Comparison of ENCODE assay signal across 9 mouse cellular contexts in the genomic region with DNA sequence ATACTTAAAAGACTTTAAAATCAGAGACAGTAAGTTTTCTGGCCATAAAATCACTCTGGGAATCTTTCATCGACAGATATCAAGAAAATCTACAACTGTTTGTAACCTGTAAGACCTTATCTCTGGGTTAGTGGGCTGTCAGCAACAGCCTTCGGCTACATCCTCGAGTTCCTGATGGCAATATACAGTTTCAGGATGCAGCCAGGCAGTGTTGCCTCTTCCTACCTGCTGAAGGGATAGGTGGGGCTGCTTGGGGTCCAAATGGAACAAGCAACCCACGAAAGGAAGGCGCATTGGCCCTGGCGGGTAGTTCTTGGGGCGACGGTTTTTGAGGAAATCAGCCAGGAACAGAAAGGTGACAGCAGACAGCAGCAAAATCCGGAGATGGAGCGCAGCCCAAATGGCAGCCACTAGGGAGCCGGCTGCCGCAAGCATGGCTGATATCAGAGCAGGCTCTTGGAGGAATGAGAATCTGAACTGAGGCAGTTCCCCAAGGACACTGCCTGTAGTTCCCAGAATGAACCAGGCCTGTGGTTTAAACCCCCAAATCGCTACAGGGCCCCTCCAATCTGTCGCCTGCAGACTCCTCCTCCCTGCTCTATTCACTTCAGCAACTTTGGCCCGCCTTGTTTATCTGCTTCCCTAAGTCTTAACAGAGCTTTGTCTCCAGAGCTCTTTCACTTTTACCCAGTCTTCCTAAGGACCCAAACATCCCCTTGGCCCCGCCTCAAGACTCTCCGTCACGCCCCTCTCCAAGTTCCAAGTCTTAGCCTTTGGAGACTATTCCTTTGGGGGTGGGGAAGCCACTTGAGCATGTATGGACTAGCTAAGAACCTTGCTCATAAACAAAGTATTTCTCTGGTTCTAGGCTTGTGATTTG. TPM values are rescaled to one million over a fixed set of nuclear protein-coding genes. Genes with fewer than 3 reads are reported as not detected.
DNase-seq lines count a peak whose midpoint lies in the region; ATAC-seq lines count a peak whose summit lies in the region.
"Had no signal": no experiment of that assay in that cellular context is flagged by ENCODE, and none has a peak within 500 bp of the region (broad histone marks: within the 10 kb centered on the region; RNA-seq: fewer than 3 reads in every experiment).

A gene (minus strand): TSS at position 668 of the 880 bp plus-strand sequence.

- peak within 1 kb of the TSS; percentile 63 for H3K9ac ChIP-seq in hindbrain, embryonic 13.5 days

- WGBS in hindbrain, embryonic 13.5 days = 12% methylated on average over 18 of the region's 18 CpGs

- H3K9me3 ChIP-seq in hindbrain, embryonic 13.5 days = no peaks in the 10 kb centered on the region

- H3K4me1 ChIP-seq in hindbrain, embryonic 13.5 days (replicated peaks) = peaks cover 8% of the 10 kb centered on the region

- H3K27ac ChIP-seq in hindbrain, embryonic 13.5 days = peak within 1 kb of the TSS; percentile 67

- H3K4me3 ChIP-seq in hindbrain, embryonic 13.5 days = peak within 1 kb of the TSS; percentile 37
- H3K4me3 ChIP-seq: erythroblast, embryonic 14.5 days had no signal

- H3K27me3 ChIP-seq in hindbrain, embryonic 13.5 days = no peaks in the 10 kb centered on the region

- DNase-seq in adrenal gland, adult 2 months = peak; percentile 41
- peak; percentile 79 for DNase-seq in gastrocnemius, adult 18-20 months (ENCODE audit: low spot score)
- DNase-seq in left cerebral cortex, adult 8-10 months (ENCODE audit: low spot score in 2 of 2) = peak; percentile 21 to 27
- DNase-seq in lung, postnatal 4 days = peak; percentile 78 to 83
- peak; percentile 63 to 70 for DNase-seq in right cerebral cortex, postnatal 10 days (ENCODE audit: low spot score in 2 of 2)

- H3K36me3 ChIP-seq in hindbrain, embryonic 13.5 days = no peaks in the 10 kb centered on the region

- peak; percentile 94 for ATAC-seq in common myeloid progenitor, adult 5-6 weeks (replicated peaks; ENCODE audit: low read depth, poor library complexity, severe bottlenecking)
- ATAC-seq in hindbrain, embryonic 13.5 days (ENCODE audit: low FRiP score) = peak; percentile 91
- no peak for ATAC-seq in CD4-positive, CD25-positive, alpha-beta regulatory T cell, adult 4 months

- H3K4me2 ChIP-seq in hindbrain, embryonic 13.5 days = peak within 1 kb of the TSS; percentile 61

RNA-seq across cellular contexts. Expression of the gene that starts here (rescaled TPM):
- total RNA-seq in adrenal gland, adult 2 months (2021) = 1 to 10 TPM; 1.0 to 1.7 TPM
- 1.2 and 1.5 TPM in 2 replicates for polyA plus RNA-seq in adrenal gland, adult 2 months (2012; rRNA removed)
- 10.1 and 11.1 TPM in 2 replicates for total RNA-seq in common myeloid progenitor, adult 5-6 weeks (2017)
- under 1 TPM; 0.69 to 0.80 TPM for total RNA-seq in gastrocnemius, adult 18-20 months (2021)
- 4.5 and 5.1 TPM in 2 replicates for polyA plus RNA-seq in hindbrain, embryonic 13.5 days (2015; fragmentation: Nextera tagmentation; extraction: Ambion mirVana)
- total RNA-seq in left cerebral cortex, adult 8-10 months (2022) = 10 to 100 TPM; 26.9 to 31.6 (median 30.4) TPM
- not detected for polyA plus RNA-seq in CD4-positive, CD25-positive, alpha-beta regulatory T cell, adult 4 months (2017; shearing (Covaris generic))
- polyA plus RNA-seq: erythroblast, embryonic 14.5 days had no signal

Comparison
In these comparisons a context has a peak if more than half of its experiments do, and no peak if none do; other contexts are left out.
1. Peak in DNase-seq in gastrocnemius, adult 18-20 months; RNA of the gene not detected or under 1 TPM.
2. DNase-seq: peak in every context shown above with its lines; median percentile 80 in lung, postnatal 4 days; 79 in gastrocnemius, adult 18-20 months; 66 in right cerebral cortex, postnatal 10 days; 41 in adrenal gland, adult 2 months; 24 in left cerebral cortex, adult 8-10 months.